Mouse (Mus musculus) small intestine, adult 2 months (tissue): ENCODE data around the gene Npas4.
"Not testable (repeated sequence)": the region's sequence is repeated elsewhere in the genome, so short reads cannot be mapped to it uniquely, and the experiment has no call there.

Experiments
- CTCF ChIP-seq: fragments of 200-500 bp; IDR thresholded peaks from 2 replicates; pipeline ENCODE4 v1.5.1; 2012; ENCODE audit warnings: low read depth, mild to moderate bottlenecking, control low read depth, inconsistent platforms, low read length, moderate library complexity, mixed read lengths; ENCODE audit not compliant: insufficient replicate concordance, insufficient read length; ENCODE audit errors: extremely low read depth
- POLR2A ChIP-seq: fragments of 200-500 bp; IDR thresholded peaks from 2 replicates; pipeline ENCODE4 v1.6.1; 2012; ENCODE audit warnings: low read depth, mild to moderate bottlenecking, control low read depth, inconsistent platforms, low read length, moderate library complexity

DNA sequence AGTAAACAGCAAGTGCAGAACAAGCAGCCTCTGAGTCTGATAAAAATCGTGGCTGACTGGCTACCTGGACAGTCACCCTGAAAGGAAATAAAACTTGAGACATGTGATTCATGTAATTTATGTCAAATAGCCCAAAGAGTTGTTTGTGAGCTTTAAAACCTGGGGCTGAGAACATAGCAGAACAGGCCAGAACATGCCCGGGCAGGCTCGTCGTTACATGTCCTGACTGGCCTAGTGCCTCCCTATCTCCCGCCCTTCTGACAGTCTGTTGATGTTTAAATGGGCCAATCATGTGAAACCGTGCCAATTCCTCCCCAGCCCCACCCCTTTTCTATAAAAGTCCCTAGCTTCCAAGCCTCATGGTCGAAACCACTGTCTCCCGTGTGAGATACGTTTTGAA, 41.5 kb downstream of the Npas4 start:
- not testable (repeated sequence) for TF ChIP-seq CTCF, POLR2A
